Mouse (Mus musculus): ENCODE measurements around the gene Mgea5. TPM values are rescaled to one million over a fixed set of nuclear protein-coding genes. Genes with fewer than 3 reads are reported as not detected.
A peak's percentile ranks its signal among the peaks of the same experiment; 100 is the strongest.

Mgea5 gene
- polyA plus RNA-seq, 1 experiment from 2014 or later, result 86.3 TPM

DNA sequence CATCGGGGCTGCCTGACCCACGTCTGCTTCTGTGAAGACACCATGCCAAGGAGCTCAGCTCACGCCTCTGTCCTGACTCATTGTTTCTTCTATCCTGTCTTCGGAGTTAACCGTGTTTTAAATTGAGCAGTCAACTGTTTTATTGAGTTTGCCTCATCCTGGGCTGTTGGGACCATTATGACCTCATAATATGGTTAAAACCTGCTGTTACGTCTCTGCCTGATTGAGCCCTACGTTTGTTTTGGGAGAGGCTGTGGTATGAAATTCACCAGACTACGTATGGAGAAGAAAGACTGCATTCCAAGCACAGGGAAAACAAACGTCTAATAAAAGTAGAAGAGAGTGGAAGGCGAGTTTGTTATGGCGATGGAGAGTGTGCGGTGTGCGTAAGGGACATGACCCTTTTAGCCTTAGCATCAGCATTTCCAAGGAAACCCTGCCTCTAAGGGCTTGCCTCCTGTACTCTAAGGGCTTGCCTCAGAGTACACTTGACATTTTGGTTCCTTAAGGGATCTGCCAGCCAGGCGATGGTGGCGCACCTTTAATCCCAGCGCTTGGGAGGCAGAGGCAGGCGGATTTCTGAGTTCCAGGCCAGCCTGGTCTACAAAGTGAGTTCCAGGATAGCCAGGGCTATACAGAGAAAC lies 418 bp upstream of the Mgea5 start:
- H3K27me3 ChIP-seq, result no peaks in the 10 kb centered on the region
- in situ Hi-C loops (cut with MboI; ENCODE audit: low pct_unique_long_range_greater_than_20kb), result no loop called here
- no peak for TF ChIP-seq CTCF (IDR thresholded peaks at IDR 0.05)
- DNase-seq (ENCODE audit: low read depth, low spot score) (no peak), ATAC-seq (no peak)
- ChIA-PET POLR2A (interaction anchor here (0.7 to 1.1 kb wide), 4 partner anchors 100 to 1309 kb away, joined by 4 to 6 read pairs (median 5); no protein-coding TSS in a partner anchor), CTCF (no interaction called here)

- POLR2A ChIA-PET, result interaction anchor here (1.1 kb wide), 2 partner anchors 8 to 22 kb away, joined by 3 read pairs; no protein-coding TSS in a partner anchor
- peak; percentile 45 for ATAC-seq
- no peak for TF ChIP-seq CTCF (IDR thresholded peaks at IDR 0.05)
- CTCF ChIA-PET, result no interaction called here
- in situ Hi-C loops (cut with MboI; ENCODE audit: low pct_unique_long_range_greater_than_20kb), result no loop called here
- DNase-seq (ENCODE audit: low read depth, low spot score), result peak; percentile 10
- H3K27me3 ChIP-seq, result no peaks in the 10 kb centered on the region
Measured at GRCm38 (mm10) chr19:45782315-45783001, 1.2 kb downstream of the Mgea5 start.

DNA sequence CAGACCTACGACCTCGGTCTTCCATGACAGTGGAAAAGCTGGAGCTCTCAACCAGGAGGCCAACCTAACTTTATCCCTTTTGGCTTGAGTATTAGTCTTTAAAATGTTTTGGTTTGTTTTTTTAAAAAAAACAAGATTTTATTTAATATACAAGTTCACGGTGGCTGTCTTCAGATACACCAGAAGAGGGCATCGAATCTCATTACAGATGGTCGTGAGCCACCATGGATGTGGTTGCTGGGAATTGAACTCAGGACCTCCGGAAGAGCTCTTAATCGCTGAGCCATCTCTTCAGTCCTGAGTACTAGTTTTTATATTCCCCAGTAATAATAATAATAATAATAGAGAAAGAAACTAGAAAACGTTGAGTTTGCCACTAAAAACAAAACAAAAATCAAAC lies 2.0 kb downstream of the Mgea5 start:
- POLR2A ChIA-PET, result interaction anchor here (1.4 kb wide), 1 partner anchor 28 kb away, joined by 3 read pairs; no protein-coding TSS in a partner anchor
- no peak for ATAC-seq
- in situ Hi-C loops (cut with MboI; ENCODE audit: low pct_unique_long_range_greater_than_20kb), result no loop called here

DNA sequence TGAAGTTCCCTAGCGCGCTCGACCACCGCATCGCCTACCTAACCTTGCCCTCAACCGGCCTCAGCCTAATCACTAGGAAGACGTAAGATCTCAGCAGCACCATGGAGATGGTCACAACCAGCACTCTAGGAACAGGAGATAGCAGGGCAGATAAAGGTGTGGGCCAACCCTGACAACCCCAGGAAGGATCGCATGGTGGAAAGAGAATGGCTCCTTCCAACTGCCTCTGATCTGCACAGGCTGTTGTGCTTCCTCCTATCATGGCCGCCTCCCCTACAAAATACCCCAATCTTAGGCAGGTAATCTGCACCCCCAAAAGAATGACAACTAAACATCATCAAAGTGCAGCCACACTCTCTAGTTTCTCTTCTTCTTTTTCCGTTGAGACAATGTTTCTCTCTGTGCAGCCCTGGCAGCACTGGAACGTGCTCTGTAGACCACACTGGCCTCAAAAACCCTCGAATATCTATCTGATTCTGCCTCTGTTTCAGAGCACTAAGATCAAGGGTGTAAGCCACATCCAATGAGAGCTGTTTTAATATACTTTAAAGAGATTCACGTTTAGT lies 3.2 kb downstream of the Mgea5 start:
- no peaks in the 10 kb centered on the region for H3K27me3 ChIP-seq
- POLR2A ChIA-PET, result interaction anchor here (0.6 to 1.4 kb wide), 3 partner anchors 15 to 27 kb away, joined by 3 read pairs; no protein-coding TSS in a partner anchor
- no peak for TF ChIP-seq CTCF (IDR thresholded peaks at IDR 0.05)
- CTCF ChIA-PET, result no interaction called here
- in situ Hi-C loops (cut with MboI; ENCODE audit: low pct_unique_long_range_greater_than_20kb), result no loop called here
- DNase-seq (ENCODE audit: low read depth, low spot score) (no peak), ATAC-seq (no peak)

More for the DNA sequence above, 2.0 kb downstream of the Mgea5 start:
- no peak for DNase-seq (ENCODE audit: low read depth, low spot score)
- H3K27me3 ChIP-seq, result no peaks in the 10 kb centered on the region
- TF ChIP-seq CTCF (IDR thresholded peaks at IDR 0.05), result no peak
- CTCF ChIA-PET, result no interaction called here

DNA sequence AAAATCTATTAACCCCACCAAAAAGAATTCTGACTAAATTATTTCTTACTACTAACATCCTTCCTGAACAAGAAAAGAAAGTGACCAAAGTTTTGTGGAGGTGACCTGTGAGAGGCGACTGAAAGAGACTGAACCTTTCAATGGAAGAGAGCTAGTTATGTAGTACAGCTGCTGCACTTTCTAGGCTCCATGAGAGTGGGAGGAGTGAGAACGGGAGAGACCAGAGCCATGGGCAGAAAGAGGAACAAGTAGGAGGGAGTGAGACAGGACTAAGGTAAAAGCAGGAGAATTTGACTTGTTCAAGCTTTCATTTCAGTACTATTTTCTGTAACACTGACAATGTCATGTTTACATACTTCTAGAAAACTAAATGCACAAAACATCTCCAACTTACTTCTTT lies 8.2 kb downstream of the Mgea5 start:
- ChIA-PET CTCF (no interaction called here), POLR2A (interaction anchor here (1.0 kb wide), 1 partner anchor 7 kb away, joined by 3 read pairs; no protein-coding TSS in a partner anchor)
- in situ Hi-C loops (cut with MboI; ENCODE audit: low pct_unique_long_range_greater_than_20kb), result no loop called here
- ATAC-seq, result no peak
- no peaks in the 10 kb centered on the region for H3K27me3 ChIP-seq
- no peak for DNase-seq (ENCODE audit: low read depth, low spot score)
- TF ChIP-seq CTCF (IDR thresholded peaks at IDR 0.05), result no peak

DNA sequence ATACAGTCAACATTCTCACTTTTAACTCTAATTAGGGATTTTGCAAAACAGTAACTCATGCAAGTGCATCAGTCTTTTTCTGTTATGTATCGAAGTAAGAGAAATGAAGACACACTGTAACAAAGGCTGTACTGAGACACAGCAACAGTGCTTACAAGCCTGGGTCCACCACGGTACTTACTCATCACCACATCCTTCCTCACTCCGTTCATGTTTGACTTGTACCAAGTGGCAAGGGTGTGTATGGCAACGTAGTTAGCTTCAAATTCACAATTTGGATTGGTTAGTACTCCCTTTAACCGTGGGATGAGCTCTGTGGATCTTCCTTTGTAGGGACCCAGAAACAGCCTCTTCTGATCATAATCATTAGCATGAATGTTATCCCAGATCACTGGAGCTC lies 12.1 kb downstream of the Mgea5 start:
- no peak for DNase-seq (ENCODE audit: low read depth, low spot score)
- ChIA-PET CTCF (interaction anchor here (1.4 kb wide), 1 partner anchor 11 kb away, joined by 5 read pairs; no protein-coding TSS in a partner anchor), POLR2A (no interaction called here)
- no peak for ATAC-seq
- H3K27me3 ChIP-seq, result no peaks in the 10 kb centered on the region
- in situ Hi-C loops (cut with MboI; ENCODE audit: low pct_unique_long_range_greater_than_20kb), result no loop called here
- TF ChIP-seq CTCF (IDR thresholded peaks at IDR 0.05), result no peak

GRCm38 (mm10) chr19:45760810-45761209 lies 22.8 kb downstream of the Mgea5 start:
- ChIA-PET POLR2A (no interaction called here), CTCF (interaction anchor here (1.3 kb wide), 1 partner anchor 11 kb away, joined by 5 read pairs; no protein-coding TSS in a partner anchor)
- TF ChIP-seq CTCF (IDR thresholded peaks at IDR 0.05), result no peak
- ATAC-seq (no peak), DNase-seq (ENCODE audit: low read depth, low spot score) (no peak)
- no peaks in the 10 kb centered on the region for H3K27me3 ChIP-seq
- in situ Hi-C loops (cut with MboI; ENCODE audit: low pct_unique_long_range_greater_than_20kb), result no loop called here

DNA sequence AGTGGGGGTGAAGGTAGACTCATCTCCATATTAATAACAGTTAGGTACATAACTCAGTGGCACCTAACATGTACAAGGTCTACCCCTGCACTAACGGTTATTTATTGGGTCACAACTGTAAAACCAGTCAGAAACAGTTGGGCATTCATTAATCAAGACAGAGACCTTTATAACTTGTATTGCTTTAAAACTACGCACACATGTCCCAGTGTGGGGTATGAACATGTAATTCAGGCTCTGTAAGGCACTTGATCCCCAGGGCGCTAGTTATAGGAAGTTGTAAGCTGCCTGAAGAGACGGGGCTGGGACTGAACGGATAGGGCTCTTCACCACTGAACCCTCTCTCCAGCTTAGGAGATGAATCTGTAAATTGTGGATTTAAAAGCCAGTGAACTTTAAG lies 25.0 kb downstream of the Mgea5 start:
- no peak for ATAC-seq
- POLR2A ChIA-PET, result no interaction called here
- TF ChIP-seq CTCF (IDR thresholded peaks at IDR 0.05), result no peak

DNA sequence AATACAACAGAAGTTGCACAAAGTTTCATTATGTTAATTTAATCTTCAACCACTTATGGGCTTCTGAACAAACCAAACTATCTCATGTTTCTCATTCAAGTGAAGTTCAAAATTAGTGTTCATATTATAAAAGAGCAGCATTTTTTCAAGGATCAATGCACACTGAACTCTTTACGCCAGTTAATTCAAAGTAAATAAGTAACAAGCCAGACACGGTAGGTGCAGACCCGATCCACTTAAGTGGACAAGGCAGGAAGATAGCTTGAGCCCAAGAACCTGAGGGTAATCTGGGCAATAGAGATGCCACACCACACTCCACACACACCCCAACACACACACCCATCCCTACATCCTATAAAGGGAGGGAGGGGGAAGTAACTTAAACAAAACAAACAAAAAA lies 30.1 kb downstream of the Mgea5 start:
- CTCF ChIA-PET, result no interaction called here
- POLR2A ChIA-PET, result interaction anchor here (1.0 kb wide), 2 partner anchors 8 to 28 kb away, joined by 3 read pairs; no protein-coding TSS in a partner anchor
- ATAC-seq, result no peak

More for the DNA sequence above, 25.0 kb downstream of the Mgea5 start:
- CTCF ChIA-PET, result interaction anchor here (0.8 to 0.9 kb wide), 2 partner anchors 8 to 121 kb away, joined by 3 read pairs; no protein-coding TSS in a partner anchor
- H3K27me3 ChIP-seq, result no peaks in the 10 kb centered on the region
- DNase-seq (ENCODE audit: low read depth, low spot score), result no peak
- in situ Hi-C loops (cut with MboI; ENCODE audit: low pct_unique_long_range_greater_than_20kb), result no loop called here

DNA sequence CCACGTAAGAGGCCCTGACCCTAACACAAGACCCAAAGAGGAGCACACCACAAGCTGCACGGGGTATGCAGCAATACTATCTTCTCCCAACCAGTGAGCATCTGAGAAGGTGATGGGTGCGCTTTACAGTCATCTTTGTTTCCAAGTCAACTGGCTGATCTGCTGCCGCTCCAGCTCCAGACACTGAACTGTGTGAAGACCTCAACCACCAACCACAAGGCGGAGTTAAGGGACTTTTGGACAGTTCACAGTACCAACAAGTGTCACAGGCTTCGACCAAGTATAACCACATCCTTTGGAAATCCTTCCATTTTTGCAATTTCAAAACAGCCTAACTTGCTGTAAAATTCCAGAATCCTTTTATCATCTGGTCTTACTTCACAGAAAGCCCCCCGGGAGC lies 31.8 kb downstream of the Mgea5 start:
- ATAC-seq, result no peak
- POLR2A ChIA-PET, result no interaction called here
- in situ Hi-C loops (cut with MboI; ENCODE audit: low pct_unique_long_range_greater_than_20kb), result no loop called here
- CTCF ChIA-PET, result interaction anchor here (1.4 kb wide), 1 partner anchor 678 kb away, joined by 3 read pairs; no protein-coding TSS in a partner anchor
- TF ChIP-seq CTCF (IDR thresholded peaks at IDR 0.05), result no peak
- DNase-seq (ENCODE audit: low read depth, low spot score), result no peak
- H3K27me3 ChIP-seq, result no peaks in the 10 kb centered on the region

More for the DNA sequence above, 30.1 kb downstream of the Mgea5 start:
- DNase-seq (ENCODE audit: low read depth, low spot score), result no peak
- H3K27me3 ChIP-seq, result no peaks in the 10 kb centered on the region
- no peak for TF ChIP-seq CTCF (IDR thresholded peaks at IDR 0.05)
- in situ Hi-C loops (cut with MboI; ENCODE audit: low pct_unique_long_range_greater_than_20kb), result no loop called here

Data from Patski (cell line).